Mouse (Mus musculus): ENCODE measurements around the gene Srp68. TPM values are rescaled to one million over a fixed set of nuclear protein-coding genes. Genes with fewer than 3 reads are reported as not detected.

Gene Srp68
- 7.2 TPM for polyA plus RNA-seq (2014; fragmentation: Illumina TruSeq; extraction: RNeasy Lipid Tissue Mini Kit (QIAGEN cat#74804); ENCODE audit: low read depth, low replicate concordance)

DNA sequence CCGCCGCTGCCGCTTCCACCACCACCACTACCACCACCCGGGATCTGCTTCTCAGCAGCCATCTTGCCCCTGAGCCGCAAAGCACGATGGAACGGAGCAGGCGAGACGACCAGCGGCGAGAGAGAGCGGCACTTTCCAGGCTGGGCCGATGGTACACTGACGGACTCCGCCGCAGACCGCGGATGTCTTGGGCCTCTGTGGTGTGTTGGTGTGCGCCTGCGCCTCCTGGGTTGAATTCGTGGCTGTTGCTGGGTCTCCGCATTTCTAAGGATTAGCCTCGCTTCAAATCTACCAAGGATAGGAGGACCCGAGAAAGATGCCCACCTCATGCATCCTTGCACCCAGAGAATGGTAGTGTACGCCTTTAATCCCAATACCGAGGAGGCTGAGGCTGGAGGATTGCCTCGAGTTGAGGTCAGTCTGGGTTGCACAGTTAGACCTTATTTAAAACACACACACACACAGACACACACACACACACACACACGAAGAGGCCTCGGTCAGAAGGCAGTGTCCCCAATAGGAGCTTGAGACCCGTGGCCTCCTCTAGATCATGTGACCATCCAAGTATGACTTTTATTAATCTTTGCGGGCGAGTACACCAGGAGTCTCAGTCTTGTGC is at the start of gene Srp68:
Gene Srp68, minus strand, starts transcription at position 173 of the 622 bp plus-strand sequence.

DNA sequence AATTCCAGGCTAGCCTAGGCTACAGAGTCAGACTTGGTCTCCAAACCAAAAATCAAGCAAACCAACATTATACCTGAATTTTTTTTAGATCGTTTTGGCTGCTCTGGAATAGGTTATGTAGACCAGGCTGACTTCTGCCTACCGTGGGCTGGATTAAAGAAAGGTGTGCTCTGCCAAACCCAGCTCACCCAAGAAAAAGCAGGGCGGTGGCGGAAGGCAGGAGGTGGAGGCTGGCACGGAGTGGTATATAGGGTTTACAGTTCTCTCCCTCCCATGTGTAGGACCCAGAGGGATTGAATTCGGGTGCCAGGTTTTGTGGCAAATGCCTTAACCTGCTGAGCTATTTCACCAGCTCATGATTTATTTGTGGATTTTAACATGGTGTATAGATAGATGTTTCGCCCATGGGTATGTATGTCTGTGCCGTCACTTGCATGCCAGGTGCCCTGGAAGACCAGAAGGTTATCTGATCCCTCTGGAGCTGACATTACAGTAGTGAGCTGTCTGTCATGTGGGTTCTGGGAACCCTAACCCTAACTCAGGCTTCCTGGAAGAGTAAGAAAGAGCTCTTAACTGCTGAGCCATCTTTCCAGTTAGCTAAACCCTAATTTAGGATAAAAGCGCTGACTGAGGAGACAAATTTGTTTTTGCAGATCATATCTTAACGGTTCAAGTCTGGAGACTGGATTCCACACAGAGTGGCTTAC is 33.2 kb upstream of the Srp68 start, which contains the start of gene Exoc7:
Gene Exoc7, minus strand, starts transcription at position 215 of the 707 bp plus-strand sequence.

DNA sequence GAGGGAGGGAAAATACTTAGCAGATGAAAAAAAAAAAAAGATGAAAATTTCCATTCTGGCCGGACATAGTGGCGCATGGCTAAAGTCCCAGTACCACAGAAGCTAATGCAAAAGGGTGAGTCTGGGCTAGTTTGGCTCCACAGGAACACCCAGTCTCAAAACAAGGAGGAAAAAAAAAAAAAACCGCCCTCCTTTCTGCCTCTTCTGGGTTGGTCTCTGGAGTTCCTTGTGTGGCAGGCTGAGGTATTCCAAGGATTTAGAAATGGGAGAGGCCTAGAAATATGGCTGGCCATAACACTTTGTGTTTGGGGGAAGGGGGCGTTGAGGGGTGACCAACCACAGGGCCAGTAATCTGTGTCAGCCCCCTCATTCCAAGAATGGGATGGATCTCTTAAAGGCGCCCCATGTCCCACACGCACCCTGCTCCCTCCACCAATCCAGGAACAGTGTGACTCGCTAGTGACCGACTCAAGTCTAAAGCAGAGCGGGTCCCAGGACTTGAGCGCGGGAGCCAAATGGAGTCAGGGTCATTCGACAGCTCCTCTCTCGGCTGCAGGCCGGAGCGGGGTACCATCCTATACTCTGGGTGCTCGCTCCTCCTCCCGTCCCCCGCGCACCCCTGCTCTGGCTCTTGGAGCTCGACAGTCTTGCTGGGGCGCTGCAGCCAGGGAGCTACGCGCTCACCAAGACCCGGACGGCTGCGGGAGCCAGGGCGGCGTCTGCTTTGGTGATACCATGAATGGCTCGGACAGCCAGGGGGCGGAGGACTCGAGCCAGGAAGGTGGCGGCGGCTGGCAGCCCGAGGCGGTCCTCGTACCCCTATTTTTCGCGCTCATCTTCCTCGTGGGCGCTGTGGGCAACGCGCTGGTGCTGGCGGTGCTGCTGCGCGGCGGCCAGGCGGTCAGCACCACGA is 7.0 kb upstream of the Srp68 start, which contains the start of gene Galr2:
Gene Galr2, plus strand, starts transcription at position 189 of the 913 bp plus-strand sequence.

DNA sequence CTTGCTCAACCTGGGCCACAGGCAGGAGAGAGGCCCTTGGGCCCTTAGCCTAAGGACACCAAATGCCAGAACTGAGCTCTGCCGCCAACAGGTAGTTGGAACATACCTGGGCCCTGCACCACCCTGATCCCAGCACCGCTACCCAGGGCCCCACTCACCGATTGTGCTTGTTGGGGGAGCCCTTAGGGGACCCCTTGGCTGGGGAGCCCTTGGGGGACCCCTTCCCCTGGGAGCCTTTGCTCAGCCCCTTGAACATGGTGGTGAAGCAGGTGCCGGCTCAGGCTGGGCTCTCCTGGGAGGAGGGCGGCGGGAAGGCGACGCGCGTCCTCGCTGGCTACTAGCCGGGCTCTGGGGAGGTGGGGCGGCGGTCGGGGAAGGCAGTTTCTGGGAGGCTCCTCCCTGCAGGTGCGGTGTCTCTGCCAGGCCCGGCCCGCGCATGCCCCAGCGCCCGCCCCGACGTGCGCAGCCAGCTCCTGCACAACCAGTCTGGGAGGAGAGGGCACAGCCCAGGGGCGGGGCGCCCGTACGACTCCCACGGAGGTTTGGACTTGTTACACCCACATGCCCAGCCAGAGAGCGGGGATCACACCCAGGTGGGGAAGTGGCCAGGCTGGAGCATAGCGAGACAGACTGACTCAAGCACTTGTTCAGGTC is 36.1 kb downstream of the Srp68 start, which contains the start of gene Evpl:
Gene Evpl, minus strand, starts transcription at position 336 of the 654 bp plus-strand sequence.

DNA sequence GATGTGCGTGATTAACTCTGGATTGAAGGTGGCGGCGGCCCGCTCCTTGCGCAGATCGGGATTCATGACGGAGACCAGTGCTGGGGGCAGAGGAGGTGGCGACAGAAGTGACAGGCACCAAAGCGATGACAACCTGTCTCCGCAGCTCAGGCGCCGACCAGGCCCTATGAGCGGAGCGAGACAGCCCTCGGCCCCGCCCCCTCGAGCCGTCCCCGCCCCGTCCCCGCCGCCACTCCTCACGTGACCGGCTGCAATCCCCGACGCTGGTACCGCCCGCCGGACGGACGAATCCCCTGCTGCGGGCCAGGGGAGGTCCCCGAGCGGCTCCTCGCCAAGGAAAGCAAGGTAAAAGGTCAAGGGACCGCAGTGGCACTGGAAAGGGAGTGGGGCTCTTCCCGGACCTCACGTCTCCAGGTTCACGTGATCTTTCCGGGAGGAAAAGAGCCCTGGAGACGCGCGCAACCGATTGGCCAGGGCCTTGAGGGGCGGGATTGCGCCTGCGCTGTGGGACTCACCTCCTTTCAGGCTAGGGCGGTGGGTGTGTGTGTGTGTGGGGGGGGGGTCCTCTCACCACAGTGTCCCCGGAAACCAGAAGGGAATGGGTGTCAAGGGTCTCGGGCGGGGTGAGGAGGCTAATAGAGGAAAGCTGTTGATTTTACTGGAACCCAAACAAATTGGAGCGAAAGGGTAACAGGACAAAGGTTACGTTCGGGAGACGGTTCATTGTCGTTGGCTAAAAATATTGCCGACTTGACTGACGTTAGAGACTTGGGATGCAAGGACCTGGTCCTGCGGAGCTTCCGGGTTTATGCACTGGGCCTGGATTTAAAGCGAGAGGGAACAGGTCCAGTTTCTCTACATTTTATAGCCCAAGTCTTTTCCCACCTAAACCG is 75.1 kb downstream of the Srp68 start, which contains the start of the genes Ten1 and Acox1:
Gene Ten1, plus strand, starts transcription at position 217 of the 893 bp plus-strand sequence.
Gene Acox1, minus strand, starts transcription at position 407 of the 893 bp plus-strand sequence.

Other genes starting within 250 kb of the Srp68 start
- gene H3f3b, start 246.3 kb downstream of the Srp68 start, polyA plus RNA-seq (2014; fragmentation: Illumina TruSeq; extraction: RNeasy Lipid Tissue Mini Kit (QIAGEN cat#74804); ENCODE audit: low read depth, low replicate concordance) = 281 TPM
- gene Unk, start 243.9 kb downstream of the Srp68 start, polyA plus RNA-seq (2014; fragmentation: Illumina TruSeq; extraction: RNeasy Lipid Tissue Mini Kit (QIAGEN cat#74804); ENCODE audit: low read depth, low replicate concordance) = 0.69 TPM
- not detected for gene Unc13d, start 196.3 kb downstream of the Srp68 start, polyA plus RNA-seq (2014; fragmentation: Illumina TruSeq; extraction: RNeasy Lipid Tissue Mini Kit (QIAGEN cat#74804); ENCODE audit: low read depth, low replicate concordance)
- gene Wbp2, start 187.2 kb downstream of the Srp68 start, polyA plus RNA-seq (2014; fragmentation: Illumina TruSeq; extraction: RNeasy Lipid Tissue Mini Kit (QIAGEN cat#74804); ENCODE audit: low read depth, low replicate concordance) = 15.7 TPM
- gene Trim47, start 147.0 kb downstream of the Srp68 start, polyA plus RNA-seq (2014; fragmentation: Illumina TruSeq; extraction: RNeasy Lipid Tissue Mini Kit (QIAGEN cat#74804); ENCODE audit: low read depth, low replicate concordance) = 0.34 TPM
- 4.6 TPM for gene Trim65, start 143.1 kb downstream of the Srp68 start, polyA plus RNA-seq (2014; fragmentation: Illumina TruSeq; extraction: RNeasy Lipid Tissue Mini Kit (QIAGEN cat#74804); ENCODE audit: low read depth, low replicate concordance)
- 3.9 TPM for gene Mrpl38, start 135.3 kb downstream of the Srp68 start, polyA plus RNA-seq (2014; fragmentation: Illumina TruSeq; extraction: RNeasy Lipid Tissue Mini Kit (QIAGEN cat#74804); ENCODE audit: low read depth, low replicate concordance)
- 2.4 TPM for gene Fbf1, start 106.1 kb downstream of the Srp68 start, polyA plus RNA-seq (2014; fragmentation: Illumina TruSeq; extraction: RNeasy Lipid Tissue Mini Kit (QIAGEN cat#74804); ENCODE audit: low read depth, low replicate concordance)
- not detected for gene Ten1, start 75.4 kb downstream of the Srp68 start, polyA plus RNA-seq (2014; fragmentation: Illumina TruSeq; extraction: RNeasy Lipid Tissue Mini Kit (QIAGEN cat#74804); ENCODE audit: low read depth, low replicate concordance)
- 957 TPM for gene Acox1, start 75.2 kb downstream of the Srp68 start, polyA plus RNA-seq (2014; fragmentation: Illumina TruSeq; extraction: RNeasy Lipid Tissue Mini Kit (QIAGEN cat#74804); ENCODE audit: low read depth, low replicate concordance)
- gene Evpl, start 36.1 kb downstream of the Srp68 start, polyA plus RNA-seq (2014; fragmentation: Illumina TruSeq; extraction: RNeasy Lipid Tissue Mini Kit (QIAGEN cat#74804); ENCODE audit: low read depth, low replicate concordance) = not detected
- not detected for gene Galr2, start 6.7 kb upstream of the Srp68 start, polyA plus RNA-seq (2014; fragmentation: Illumina TruSeq; extraction: RNeasy Lipid Tissue Mini Kit (QIAGEN cat#74804); ENCODE audit: low read depth, low replicate concordance)
- 7.5 TPM for gene Exoc7, start 33.0 kb upstream of the Srp68 start, polyA plus RNA-seq (2014; fragmentation: Illumina TruSeq; extraction: RNeasy Lipid Tissue Mini Kit (QIAGEN cat#74804); ENCODE audit: low read depth, low replicate concordance)
- not detected for gene Foxj1, start 61.2 kb upstream of the Srp68 start, polyA plus RNA-seq (2014; fragmentation: Illumina TruSeq; extraction: RNeasy Lipid Tissue Mini Kit (QIAGEN cat#74804); ENCODE audit: low read depth, low replicate concordance)
- 0.13 TPM for gene Rnf157, start 138.8 kb upstream of the Srp68 start, polyA plus RNA-seq (2014; fragmentation: Illumina TruSeq; extraction: RNeasy Lipid Tissue Mini Kit (QIAGEN cat#74804); ENCODE audit: low read depth, low replicate concordance)
- gene Ubald2, start 159.9 kb upstream of the Srp68 start, polyA plus RNA-seq (2014; fragmentation: Illumina TruSeq; extraction: RNeasy Lipid Tissue Mini Kit (QIAGEN cat#74804); ENCODE audit: low read depth, low replicate concordance) = 4.4 TPM
- gene Qrich2, start 192.0 kb upstream of the Srp68 start, polyA plus RNA-seq (2014; fragmentation: Illumina TruSeq; extraction: RNeasy Lipid Tissue Mini Kit (QIAGEN cat#74804); ENCODE audit: low read depth, low replicate concordance) = not detected
- gene Prpsap1, start 220.0 kb upstream of the Srp68 start, polyA plus RNA-seq (2014; fragmentation: Illumina TruSeq; extraction: RNeasy Lipid Tissue Mini Kit (QIAGEN cat#74804); ENCODE audit: low read depth, low replicate concordance) = 28.4 TPM